Mouse (Mus musculus): Measurements from ENCODE around the gene Gm28360. TPM values are rescaled to one million over a fixed set of nuclear protein-coding genes. Genes with fewer than 3 reads are reported as not detected.
"Not testable (repeated sequence)": the region's sequence is repeated elsewhere in the genome, so short reads cannot be mapped to it uniquely, and the experiment has no call there.

Gm28360 gene
- polyA plus RNA-seq (2012; rRNA removed) = not detected in 2 replicates

- not testable (repeated sequence) for H3K27me3 ChIP-seq (ENCODE audit: control insufficient read depth, insufficient read depth, low read length); H3K27ac ChIP-seq (ENCODE audit: control insufficient read depth, insufficient read depth, low read length); H3K4me3 ChIP-seq (ENCODE audit: control insufficient read depth, insufficient read depth, low read length); H3K4me1 ChIP-seq (replicated peaks; ENCODE audit: control insufficient read depth, insufficient read depth, low read length); H3K36me3 ChIP-seq (ENCODE audit: control insufficient read depth, insufficient read depth, low read length); DNase-seq
- 68% methylated on average over 5 of the region's 5 CpGs for WGBS
Observed at GRCm38 (mm10) chr1:117829781-117830180, at the start of gene Gm28360. TSS of gene Gm28360 (plus strand) at chr1:117830081.

DNA sequence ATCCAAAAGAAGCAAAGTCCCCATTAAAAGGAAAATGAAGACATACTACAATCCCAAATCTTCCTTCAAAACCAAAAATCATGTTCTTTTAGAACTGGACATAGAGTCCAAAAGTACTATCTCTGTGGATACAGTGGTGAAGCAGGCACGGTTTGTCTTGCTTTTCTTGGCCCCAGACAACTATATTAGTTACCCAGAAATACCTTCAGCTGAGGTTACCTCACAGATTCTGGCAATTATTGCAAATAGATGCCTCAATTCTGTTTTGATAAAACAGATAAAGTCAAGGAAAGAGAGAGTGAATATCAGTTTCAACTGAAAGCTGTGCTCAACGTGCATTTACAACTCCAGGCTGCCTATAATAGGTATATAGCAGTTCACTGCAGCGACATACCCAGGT is 49.0 kb upstream of the Gm28360 start, which contains the start of gene B020011L13Rik:
TSS of gene B020011L13Rik (plus strand) at position 301 of the 400 bp plus-strand sequence.
- H3K4me1 ChIP-seq (replicated peaks; ENCODE audit: control insufficient read depth, insufficient read depth, low read length); H3K4me3 ChIP-seq (ENCODE audit: control insufficient read depth, insufficient read depth, low read length); H3K27ac ChIP-seq (ENCODE audit: control insufficient read depth, insufficient read depth, low read length); H3K36me3 ChIP-seq (ENCODE audit: control insufficient read depth, insufficient read depth, low read length); H3K27me3 ChIP-seq (ENCODE audit: control insufficient read depth, insufficient read depth, low read length); DNase-seq: not testable (repeated sequence)
- 53% methylated on average over 3 of the region's 3 CpGs for WGBS

- not testable (repeated sequence) for H3K4me3 ChIP-seq (ENCODE audit: control insufficient read depth, insufficient read depth, low read length); DNase-seq; H3K27ac ChIP-seq (ENCODE audit: control insufficient read depth, insufficient read depth, low read length); H3K27me3 ChIP-seq (ENCODE audit: control insufficient read depth, insufficient read depth, low read length); H3K4me1 ChIP-seq (replicated peaks; ENCODE audit: control insufficient read depth, insufficient read depth, low read length); H3K36me3 ChIP-seq (ENCODE audit: control insufficient read depth, insufficient read depth, low read length)
Observed at GRCm38 (mm10) chr1:117816271-117816670, 13.6 kb upstream of the Gm28360 start.

DNA sequence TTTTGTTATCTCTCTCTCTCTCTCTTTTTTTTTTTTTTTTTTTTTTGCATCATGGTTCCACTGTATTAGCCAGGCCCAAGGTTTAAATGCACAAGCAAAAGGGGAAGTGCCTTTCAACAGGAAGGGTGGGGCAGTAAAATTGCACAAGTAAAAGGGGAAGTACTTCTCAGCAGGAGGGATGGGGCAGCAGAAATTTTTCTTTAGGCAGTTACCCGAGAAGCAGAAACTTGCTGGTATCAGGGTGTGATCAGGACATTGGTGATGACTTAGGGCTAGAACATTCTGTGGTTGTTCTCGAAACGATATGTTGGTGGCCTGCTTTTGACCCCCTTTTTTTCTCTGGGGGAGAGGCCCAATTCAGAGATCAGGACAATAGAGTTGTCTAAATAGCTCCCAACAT is 21.8 kb downstream of the Gm28360 start:
- not testable (repeated sequence) for H3K27ac ChIP-seq (ENCODE audit: control insufficient read depth, insufficient read depth, low read length); H3K4me1 ChIP-seq (replicated peaks; ENCODE audit: control insufficient read depth, insufficient read depth, low read length); DNase-seq; H3K4me3 ChIP-seq (ENCODE audit: control insufficient read depth, insufficient read depth, low read length); H3K36me3 ChIP-seq (ENCODE audit: control insufficient read depth, insufficient read depth, low read length); H3K27me3 ChIP-seq (ENCODE audit: control insufficient read depth, insufficient read depth, low read length)
- WGBS = 91% methylated on average over 3 of the region's 3 CpGs

Other genes starting within 250 kb of the Gm28360 start
- gene Gm28363, start 132.9 kb upstream of the Gm28360 start, polyA plus RNA-seq (2012; rRNA removed) = not detected in 2 replicates
- gene B020011L13Rik, start 48.9 kb upstream of the Gm28360 start, polyA plus RNA-seq (2012; rRNA removed) = not detected in 2 replicates
- gene Gm28168, start 97.9 kb downstream of the Gm28360 start, polyA plus RNA-seq (2012; rRNA removed) = not detected in 2 replicates
- not detected in 2 replicates for gene Gm7145, start 135.9 kb downstream of the Gm28360 start, polyA plus RNA-seq (2012; rRNA removed)

Measured in thymus, adult 2 months (tissue).